Mouse (Mus musculus) gastrocnemius, adult 2 months (tissue): Measurements from ENCODE around the gene Mindy1. TPM values are rescaled to one million over a fixed set of nuclear protein-coding genes. Genes with fewer than 3 reads are reported as not detected.

ENCODE experiments used
- DNase-seq: peaks from one replicate; pipeline ENCODE4 v3.0.0; 2022
- H3K27ac ChIP-seq: fragments of 200-600 bp; 2 replicates; pipeline ENCODE4 v1.8.1; 2022; ENCODE audit warnings: mild to moderate bottlenecking
- H3K4me3 ChIP-seq: fragments of 200-600 bp; 2 replicates; pipeline ENCODE4 v1.8.1; 2022; ENCODE audit warnings: mild to moderate bottlenecking, moderate library complexity
- CTCF ChIP-seq: fragments of 200-600 bp; IDR thresholded peaks from 2 replicates; pipeline ENCODE4 v1.8.1; 2022; ENCODE audit warnings: antibody characterized with exemption, mild to moderate bottlenecking, moderate library complexity
- intact Hi-C: fragments of 180-260 bp; cut with DNase I; formaldehyde crosslinking; loops from one replicate; pipeline ENCODE4 v1.15.1; 2025
- total RNA-seq, 2 experiments: library from RNA; stranded (reverse); gene quantifications; 2 replicates each; pipeline ENCODE4 v1.2.3; 2021

The Mindy1 gene
- total RNA-seq, 2 experiments from 2014 or later: 23.9 to 26.4 TPM

GRCm38 (mm10) chr3:95287541-95287940 is 6.4 kb downstream of the Mindy1 start:
- H3K4me3 ChIP-seq: no peak overlapping the region
- intact Hi-C loops: loop anchor here (2.0 kb wide), 1 partner anchor 23 kb away; no protein-coding TSS in a partner anchor
- no peak overlapping the region for H3K27ac ChIP-seq
- no peak for DNase-seq
- no peak for TF ChIP-seq CTCF

GRCm38 (mm10) chr3:95289419-95289818 is 8.3 kb downstream of the Mindy1 start:
- DNase-seq: no peak
- Histone ChIP-seq H3K4me3 (no peak overlapping the region), H3K27ac (no peak overlapping the region)
- intact Hi-C loops: no loop called here
- no peak for TF ChIP-seq CTCF

GRCm38 (mm10) chr3:95290156-95290555 is 9.0 kb downstream of the Mindy1 start:
- no peak for DNase-seq
- Histone ChIP-seq H3K27ac (no peak overlapping the region), H3K4me3 (no peak overlapping the region)
- intact Hi-C loops: no loop called here
- no peak for TF ChIP-seq CTCF

GRCm38 (mm10) chr3:95291041-95291440 is 9.9 kb downstream of the Mindy1 start:
- no peak for DNase-seq
- no peak overlapping the region for H3K27ac ChIP-seq
- no peak for TF ChIP-seq CTCF
- H3K4me3 ChIP-seq: no peak overlapping the region
- intact Hi-C loops: no loop called here

GRCm38 (mm10) chr3:95292899-95293298 is 11.8 kb downstream of the Mindy1 start:
- intact Hi-C loops: no loop called here

GRCm38 (mm10) chr3:95293537-95293936 is 12.4 kb downstream of the Mindy1 start:
- peak overlapping the region; percentile 6; the same call in 1 of the 2 replicates for H3K27ac ChIP-seq
- intact Hi-C loops: no loop called here
- TF ChIP-seq CTCF: no peak

More at GRCm38 (mm10) chr3:95292899-95293298, 11.8 kb downstream of the Mindy1 start:
- no peak for TF ChIP-seq CTCF
- Histone ChIP-seq H3K4me3 (no peak overlapping the region), H3K27ac (peak overlapping the region; percentile 6; the same call in 1 of the 2 replicates)
- DNase-seq: no peak

GRCm38 (mm10) chr3:95294316-95294715 is 13.2 kb downstream of the Mindy1 start:
- intact Hi-C loops: no loop called here
- Histone ChIP-seq H3K27ac (no peak overlapping the region), H3K4me3 (no peak overlapping the region)
- DNase-seq: no peak
- no peak for TF ChIP-seq CTCF

More at GRCm38 (mm10) chr3:95293537-95293936, 12.4 kb downstream of the Mindy1 start:
- no peak overlapping the region for H3K4me3 ChIP-seq
- no peak for DNase-seq

- intact Hi-C loops: no loop called here
- Histone ChIP-seq H3K4me3 (no peak overlapping the region), H3K27ac (no peak overlapping the region)
- DNase-seq: no peak
- no peak for TF ChIP-seq CTCF
These were observed 13.6 kb downstream of the Mindy1 start for GRCm38 (mm10) chr3:95294718-95295117.

GRCm38 (mm10) chr3:95295321-95296102 is 14.4 kb downstream of the Mindy1 start:
- TF ChIP-seq CTCF: no peak
- intact Hi-C loops: no loop called here
- Histone ChIP-seq H3K27ac (no peak overlapping the region; the same call in 1 of the 2 replicates), H3K4me3 (no peak overlapping the region)
- DNase-seq: no peak

- Histone ChIP-seq H3K4me3 (no peak overlapping the region), H3K27ac (no peak overlapping the region)
- peak; percentile 76 for TF ChIP-seq CTCF
- intact Hi-C loops: no loop called here
- DNase-seq: no peak
These were observed 14.9 kb downstream of the Mindy1 start for GRCm38 (mm10) chr3:95296103-95296469.

- intact Hi-C loops: no loop called here
- no peak for DNase-seq
- no peak for TF ChIP-seq CTCF
- H3K4me3 ChIP-seq: no peak overlapping the region
- H3K27ac ChIP-seq: no peak overlapping the region
These were observed 16.9 kb downstream of the Mindy1 start for GRCm38 (mm10) chr3:95298018-95298417.

GRCm38 (mm10) chr3:95301204-95301796 is 20.2 kb downstream of the Mindy1 start:
- Histone ChIP-seq H3K4me3 (no peak overlapping the region), H3K27ac (no peak overlapping the region)
- no peak for TF ChIP-seq CTCF
- intact Hi-C loops: no loop called here
- no peak for DNase-seq

GRCm38 (mm10) chr3:95306244-95306643 is 25.1 kb downstream of the Mindy1 start:
- Histone ChIP-seq H3K27ac (no peak overlapping the region), H3K4me3 (no peak overlapping the region)
- no peak for TF ChIP-seq CTCF
- no peak for DNase-seq
- intact Hi-C loops: no loop called here

- H3K27ac ChIP-seq: no peak within 1 kb of the TSS
- intact Hi-C loops: no loop called here
- no peak for TF ChIP-seq CTCF
- H3K4me3 ChIP-seq: no peak within 1 kb of the TSS
- no peak for DNase-seq
These were observed 26.0 kb downstream of the Mindy1 start, which contains the start of gene Anxa9 for GRCm38 (mm10) chr3:95307100-95307499. TSS of gene Anxa9 (minus strand) at chr3:95307176.
